Mouse (Mus musculus) stomach, embryonic 14.5 days (tissue): ENCODE measurements around the gene Gm38100. TPM values are rescaled to one million over a fixed set of nuclear protein-coding genes. Genes with fewer than 3 reads are reported as not detected.

ENCODE experiments used
- ATAC-seq: fragments of 200-750 bp; cut with Nextera tagmentation; 2 replicates; pipeline ENCODE4 v1.8.0; 2017; ENCODE audit warnings: low read depth, moderate TSS enrichment; ENCODE audit not compliant: insufficient number of reproducible peaks, insufficient read depth, low FRiP score
- H3K27ac ChIP-seq: fragments of 300-500 bp; sonication (generic); 2 replicates; pipeline ENCODE4 v1.5.1; 2014; ENCODE audit warnings: mild to moderate bottlenecking, low read length, moderate library complexity, mixed read lengths
- H3K27me3 ChIP-seq: fragments of 300-500 bp; sonication (generic); 2 replicates; pipeline ENCODE4 v1.6.1; 2014; ENCODE audit warnings: low read length, control low read depth, mixed read lengths; ENCODE audit not compliant: control insufficient read depth, insufficient read depth
- H3K36me3 ChIP-seq: fragments of 300-500 bp; sonication (generic); 2 replicates; pipeline ENCODE4 v1.6.1; 2014; ENCODE audit warnings: mild to moderate bottlenecking, control low read depth, low read length, moderate library complexity, mixed read lengths; ENCODE audit not compliant: control insufficient read depth, insufficient read depth
- H3K4me1 ChIP-seq: fragments of 300-500 bp; sonication (generic); 2 replicates; pipeline ENCODE4 v1.6.1; 2014; ENCODE audit warnings: low read length, control low read depth, mixed read lengths; ENCODE audit not compliant: control insufficient read depth, insufficient read depth
- H3K4me2 ChIP-seq: fragments of 300-500 bp; sonication (generic); replicated peaks from 2 replicates; pipeline ENCODE4 v1.6.1; 2014; ENCODE audit warnings: low read depth, low read length, control low read depth
- H3K4me3 ChIP-seq: fragments of 300-500 bp; sonication (generic); 2 replicates; pipeline ENCODE4 v1.5.1; 2014; ENCODE audit warnings: low read depth, low read length, control low read depth
- H3K9ac ChIP-seq: fragments of 300-500 bp; sonication (generic); replicated peaks from 2 replicates; pipeline ENCODE4 v1.6.1; 2014; ENCODE audit warnings: low read depth, mild to moderate bottlenecking, control low read depth, low read length, moderate library complexity, mixed read lengths
- H3K9me3 ChIP-seq: fragments of 300-500 bp; sonication (generic); 2 replicates; pipeline ENCODE4 v1.6.1; 2016; ENCODE audit warnings: low read depth, low read length, control low read depth; ENCODE audit not compliant: control insufficient read depth
- WGBS: fragments of 180-500 bp; shearing (Covaris S2); extraction: QIAGEN DNeasy Blood & Tissue Kit; methylation state at CpG from one replicate; pipeline ENCODE4 v1.1.7; 2014; 5-methylcytosine and 5-hydroxymethylcytosine counted together
- polyA plus RNA-seq: library from polyadenylated mRNA; unstranded; fragments of >200 nt; fragmentation: Nextera tagmentation; extraction: Ambion mirVana; gene quantifications from 2 replicates; pipeline ENCODE4 v1.2.1, GENCODE M21; 2014

Gene Gm38100
- not detected in 2 replicates for polyA plus RNA-seq

GRCm38 (mm10) chr1:175920029-175920428 lies at the start of gene Gm38100:
Gm38100 (plus strand) TSS chr1:175920329.
- H3K27me3 ChIP-seq, result no peaks in the 10 kb centered on the region
- no peak within 1 kb of the TSS for H3K9ac ChIP-seq
- H3K4me2 ChIP-seq, result no peak within 1 kb of the TSS
- H3K4me1 ChIP-seq, result no peaks in the 10 kb centered on the region
- H3K36me3 ChIP-seq, result no peaks in the 10 kb centered on the region
- 86% methylated on average over 9 of the region's 9 CpGs for WGBS
- no peaks in the 10 kb centered on the region for H3K9me3 ChIP-seq
- H3K27ac ChIP-seq, result no peak within 1 kb of the TSS
- no peak within 1 kb of the TSS for H3K4me3 ChIP-seq
- ATAC-seq, result no peak

- Histone ChIP-seq H3K27ac (no peak overlapping the region), H3K36me3 (no peaks in the 10 kb centered on the region)
These were observed 49.4 kb upstream of the Gm38100 start for GRCm38 (mm10) chr1:175870716-175871115.

DNA sequence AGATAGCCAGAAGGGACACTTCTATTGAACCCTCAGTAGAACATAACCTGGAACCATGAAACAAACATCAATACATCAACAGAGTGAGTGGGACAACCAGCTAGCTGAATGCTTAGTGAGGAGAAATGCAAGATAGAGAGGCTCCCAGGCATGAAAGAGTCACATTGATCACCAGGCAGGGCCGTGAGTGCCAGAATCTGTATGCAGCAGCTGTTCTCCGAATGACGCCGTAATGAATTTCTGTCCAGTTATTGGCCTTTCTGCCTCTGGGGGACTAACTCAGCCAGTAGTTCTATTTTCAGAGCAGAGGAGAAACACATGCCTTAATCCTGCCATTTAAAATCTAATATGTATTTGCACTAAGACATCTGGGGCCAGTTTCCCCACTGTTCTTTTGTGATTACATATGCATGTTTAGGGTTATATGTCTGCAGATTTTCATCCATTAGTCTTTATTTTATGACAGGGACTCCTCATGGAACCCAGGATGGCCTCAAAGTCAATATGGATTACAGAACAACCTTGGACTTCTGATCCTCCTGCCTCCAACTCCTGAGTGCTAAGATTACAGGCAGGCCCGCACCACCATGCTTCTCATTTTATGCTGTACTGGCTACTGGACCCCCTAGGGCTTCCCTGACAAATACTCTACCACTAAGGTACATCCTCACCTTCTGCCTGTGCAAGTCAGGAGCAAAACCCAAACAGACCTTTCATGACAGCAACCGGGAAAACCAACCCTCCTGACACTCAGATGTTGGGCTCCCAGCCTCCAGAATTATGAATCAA lies 47.9 kb upstream of the Gm38100 start:
- WGBS, result 74% methylated on average over 6 of the region's 6 CpGs
- H3K9me3 ChIP-seq, result no peaks in the 10 kb centered on the region
- no peaks in the 10 kb centered on the region for H3K4me1 ChIP-seq
- no peaks in the 10 kb centered on the region for H3K27me3 ChIP-seq
- no peak overlapping the region for H3K4me2 ChIP-seq
- no peak for ATAC-seq
- no peaks in the 10 kb centered on the region for H3K36me3 ChIP-seq
- no peak overlapping the region for H3K27ac ChIP-seq
- H3K4me3 ChIP-seq, result no peak overlapping the region
- H3K9ac ChIP-seq, result no peak overlapping the region

More at GRCm38 (mm10) chr1:175870716-175871115, 49.4 kb upstream of the Gm38100 start:
- H3K4me2 ChIP-seq, result no peak overlapping the region
- no peaks in the 10 kb centered on the region for H3K27me3 ChIP-seq
- WGBS, result 69% methylated on average over 3 of the region's 3 CpGs
- H3K4me1 ChIP-seq, result no peaks in the 10 kb centered on the region
- H3K9me3 ChIP-seq, result no peaks in the 10 kb centered on the region
- H3K9ac ChIP-seq, result no peak overlapping the region
- H3K4me3 ChIP-seq, result no peak overlapping the region
- no peak for ATAC-seq

GRCm38 (mm10) chr1:175880453-175881296 lies 39.5 kb upstream of the Gm38100 start, which contains the start of gene Exo1:
Exo1 (plus strand) TSS chr1:175880581.
- WGBS, result under 1% methylated on average over 66 of the region's 66 CpGs
- Histone ChIP-seq H3K36me3 (peaks cover 11% of the 10 kb centered on the region; the same call in 1 of the 2 replicates), H3K27ac (peak within 1 kb of the TSS; percentile 93), H3K4me1 (peaks cover 7% of the 10 kb centered on the region; the same call in 1 of the 2 replicates), H3K27me3 (no peaks in the 10 kb centered on the region), H3K9ac (peak within 1 kb of the TSS; percentile 65), H3K4me3 (peak within 1 kb of the TSS; percentile 81), H3K4me2 (peak within 1 kb of the TSS; percentile 72), H3K9me3 (no peaks in the 10 kb centered on the region)
- ATAC-seq, result peak; percentile 94

DNA sequence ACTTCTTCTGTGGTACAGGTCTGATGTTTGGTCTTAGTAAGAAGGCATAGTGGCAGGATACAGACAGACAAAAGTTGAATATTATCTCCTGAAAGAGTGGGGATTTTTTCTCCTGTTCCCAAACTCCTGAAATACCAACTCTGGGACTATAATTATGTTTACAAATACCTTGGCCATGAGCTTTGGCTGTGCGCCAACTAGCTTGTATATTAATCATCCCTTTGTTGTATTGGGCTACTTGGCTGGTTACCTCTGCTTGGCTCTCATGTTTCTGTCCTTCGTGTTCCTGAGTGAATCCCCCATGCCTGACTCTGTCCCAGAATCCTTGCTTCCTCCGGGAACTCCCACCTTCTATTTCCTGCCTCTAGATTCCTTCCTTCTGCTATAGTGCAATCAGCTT lies 36.7 kb upstream of the Gm38100 start:
- Histone ChIP-seq H3K4me1 (peaks cover 7% of the 10 kb centered on the region; the same call in 1 of the 2 replicates), H3K4me3 (no peak overlapping the region), H3K27ac (no peak overlapping the region), H3K27me3 (no peaks in the 10 kb centered on the region), H3K36me3 (peaks cover 26% of the 10 kb centered on the region; the same call in 1 of the 2 replicates), H3K9ac (no peak overlapping the region), H3K4me2 (no peak overlapping the region), H3K9me3 (no peaks in the 10 kb centered on the region)
- WGBS, result 59% methylated on average over 3 of the region's 3 CpGs
- ATAC-seq, result no peak

DNA sequence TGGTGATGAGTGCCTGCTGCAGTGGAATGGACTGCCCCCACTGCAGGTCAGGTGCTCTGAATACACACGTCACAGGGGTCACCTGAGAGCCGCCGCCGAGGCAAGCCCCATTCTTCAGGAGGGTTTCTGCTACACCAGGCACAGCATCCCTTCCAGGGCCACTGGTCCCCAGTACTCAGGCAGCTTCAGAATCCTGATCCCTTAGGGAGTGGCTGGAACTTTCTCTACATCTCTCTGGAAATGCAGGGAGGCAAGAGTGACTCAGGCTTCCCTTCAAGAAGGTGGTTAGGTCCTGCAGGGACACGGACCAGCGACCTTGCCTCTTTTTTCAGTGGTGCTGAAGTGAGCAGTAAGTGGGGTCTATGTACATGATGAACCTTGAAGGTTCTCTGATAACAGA lies 26.9 kb upstream of the Gm38100 start:
- H3K4me3 ChIP-seq, result no peak overlapping the region
- H3K27ac ChIP-seq, result no peak overlapping the region
- H3K27me3 ChIP-seq, result no peaks in the 10 kb centered on the region
- no peak for ATAC-seq
- no peak overlapping the region for H3K4me2 ChIP-seq
- H3K9ac ChIP-seq, result no peak overlapping the region
- H3K4me1 ChIP-seq, result no peaks in the 10 kb centered on the region
- H3K9me3 ChIP-seq, result no peaks in the 10 kb centered on the region
- H3K36me3 ChIP-seq, result peaks cover 41% of the 10 kb centered on the region
- whole genome bisulfite sequencing, result 89% methylated on average over 6 of the region's 6 CpGs

DNA sequence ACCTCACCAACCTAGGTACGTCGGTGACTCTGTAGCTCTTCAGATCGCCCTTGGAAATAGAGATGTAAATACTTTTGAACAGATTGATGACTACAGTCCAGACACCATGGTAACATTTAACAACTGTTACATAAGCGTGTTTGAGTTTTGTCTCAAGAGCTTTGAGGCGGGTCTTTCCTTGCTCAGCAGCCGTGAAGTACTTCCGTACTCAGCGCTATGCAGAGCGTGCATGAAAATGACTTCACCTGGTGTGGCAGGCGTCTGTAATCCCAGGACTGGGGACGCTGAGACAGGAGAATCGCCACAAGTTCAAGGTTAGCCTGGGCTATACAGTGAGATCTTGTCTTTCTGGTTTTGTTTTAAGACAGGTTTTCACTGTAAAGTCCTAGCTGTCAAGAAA lies 26.4 kb upstream of the Gm38100 start:
- H3K27me3 ChIP-seq, result no peaks in the 10 kb centered on the region
- no peak overlapping the region for H3K27ac ChIP-seq
- H3K4me3 ChIP-seq, result no peak overlapping the region
- no peak for ATAC-seq
- peaks cover 39% of the 10 kb centered on the region for H3K36me3 ChIP-seq
- no peaks in the 10 kb centered on the region for H3K4me1 ChIP-seq
- 90% methylated on average over 12 of the region's 12 CpGs for WGBS
- no peaks in the 10 kb centered on the region for H3K9me3 ChIP-seq
- no peak overlapping the region for H3K9ac ChIP-seq
- no peak overlapping the region for H3K4me2 ChIP-seq

GRCm38 (mm10) chr1:175911207-175911606 lies 8.9 kb upstream of the Gm38100 start:
- WGBS, result 93% methylated on average over 2 of the region's 2 CpGs
- H3K4me2 ChIP-seq, result no peak overlapping the region
- H3K9ac ChIP-seq, result no peak overlapping the region
- no peak for ATAC-seq
- H3K4me1 ChIP-seq, result no peaks in the 10 kb centered on the region
- peaks cover 16% of the 10 kb centered on the region for H3K36me3 ChIP-seq
- H3K9me3 ChIP-seq, result no peaks in the 10 kb centered on the region
- H3K4me3 ChIP-seq, result no peak overlapping the region
- no peak overlapping the region for H3K27ac ChIP-seq
- no peaks in the 10 kb centered on the region for H3K27me3 ChIP-seq
